Mouse (Mus musculus) heart, embryonic 16.5 days (tissue): ENCODE measurements around the gene Dpysl4. TPM values are rescaled to one million over a fixed set of nuclear protein-coding genes. Genes with fewer than 3 reads are reported as not detected.
A peak's percentile ranks its signal among the peaks of the same experiment; 100 is the strongest.

Experiments used
- ATAC-seq: fragments of 200-750 bp; cut with Nextera tagmentation; replicated peaks from 2 replicates; pipeline ENCODE4 v1.8.0; 2017; ENCODE audit warnings: moderate number of reproducible peaks; ENCODE audit not compliant: insufficient read depth, low FRiP score; ENCODE audit errors: extremely low read depth
- H3K27ac ChIP-seq: fragments of 300-500 bp; sonication (generic); 2 replicates; pipeline ENCODE4 v1.5.1; 2014; ENCODE audit warnings: mild to moderate bottlenecking, low read length, control low read depth, moderate library complexity
- H3K27me3 ChIP-seq: fragments of 300-500 bp; sonication (generic); 2 replicates; pipeline ENCODE4 v1.6.1; 2014; ENCODE audit warnings: low read length, mixed read lengths; ENCODE audit not compliant: control insufficient read depth, insufficient read depth
- H3K36me3 ChIP-seq: fragments of 300-500 bp; sonication (generic); 2 replicates; pipeline ENCODE4 v1.6.1; 2014; ENCODE audit not compliant: control insufficient read depth, insufficient read depth
- H3K4me1 ChIP-seq: fragments of 300-500 bp; sonication (generic); 2 replicates; pipeline ENCODE4 v1.6.1; 2014; ENCODE audit warnings: low read length, mixed read lengths; ENCODE audit not compliant: control insufficient read depth, insufficient read depth
- H3K4me2 ChIP-seq: fragments of 300-500 bp; sonication (generic); 2 replicates; pipeline ENCODE4 v1.6.1; 2014; ENCODE audit warnings: low read depth, mild to moderate bottlenecking, control low read depth, low read length
- H3K4me3 ChIP-seq: fragments of 300-500 bp; sonication (generic); 2 replicates; pipeline ENCODE4 v1.5.1; 2014; ENCODE audit warnings: mild to moderate bottlenecking, control low read depth, low read length
- H3K9ac ChIP-seq: fragments of 300-500 bp; sonication (generic); 2 replicates; pipeline ENCODE4 v1.6.1; 2014; ENCODE audit warnings: low read length, control low read depth
- H3K9me3 ChIP-seq: fragments of 300-500 bp; sonication (generic); replicated peaks from 2 replicates; pipeline ENCODE4 v1.6.1; 2016; ENCODE audit warnings: low read length; ENCODE audit not compliant: control insufficient read depth
- WGBS: fragments of 180-500 bp; shearing (Covaris S2); extraction: QIAGEN DNeasy Blood & Tissue Kit; methylation state at CpG from one replicate; pipeline ENCODE4 v1.1.7; 2014; 5-methylcytosine and 5-hydroxymethylcytosine counted together
- polyA plus RNA-seq: library from polyadenylated mRNA; unstranded; fragments of >200 nt; fragmentation: Nextera tagmentation; extraction: Ambion mirVana; gene quantifications from 2 replicates; pipeline ENCODE4 v1.2.1, GENCODE M21; 2015

The Dpysl4 gene
- polyA plus RNA-seq, 1 experiment from 2014 or later: 1.6 TPM

- H3K4me3 ChIP-seq: no peak overlapping the region
- no peak overlapping the region for H3K4me2 ChIP-seq
- whole genome bisulfite sequencing: 73% methylated on average over 5 of the region's 5 CpGs
- H3K27me3 ChIP-seq: peaks cover 25% of the 10 kb centered on the region
- H3K27ac ChIP-seq: no peak overlapping the region
- H3K4me1 ChIP-seq: no peaks in the 10 kb centered on the region
- no peaks in the 10 kb centered on the region for H3K36me3 ChIP-seq
- H3K9ac ChIP-seq: no peak overlapping the region
- no peak for ATAC-seq
- 0 out of 2 replicates have a peak, but pooled peaks cover 2% of the 10 kb centered on the region for H3K9me3 ChIP-seq
Measured at GRCm38 (mm10) chr7:139081158-139081557, 4.6 kb upstream of the Dpysl4 start.

- 78% methylated on average over 8 of the region's 8 CpGs for WGBS
- ATAC-seq: no peak
- Histone ChIP-seq H3K4me2 (no peak overlapping the region), H3K9me3 (0 out of 2 replicates have a peak, but pooled peaks cover 2% of the 10 kb centered on the region), H3K36me3 (no peaks in the 10 kb centered on the region), H3K27me3 (peaks cover 36% of the 10 kb centered on the region), H3K4me1 (peaks cover 4% of the 10 kb centered on the region; the same call in 1 of the 2 replicates), H3K9ac (no peak overlapping the region), H3K4me3 (no peak overlapping the region), H3K27ac (no peak overlapping the region)
Measured at GRCm38 (mm10) chr7:139082281-139082680, 3.5 kb upstream of the Dpysl4 start.

DNA sequence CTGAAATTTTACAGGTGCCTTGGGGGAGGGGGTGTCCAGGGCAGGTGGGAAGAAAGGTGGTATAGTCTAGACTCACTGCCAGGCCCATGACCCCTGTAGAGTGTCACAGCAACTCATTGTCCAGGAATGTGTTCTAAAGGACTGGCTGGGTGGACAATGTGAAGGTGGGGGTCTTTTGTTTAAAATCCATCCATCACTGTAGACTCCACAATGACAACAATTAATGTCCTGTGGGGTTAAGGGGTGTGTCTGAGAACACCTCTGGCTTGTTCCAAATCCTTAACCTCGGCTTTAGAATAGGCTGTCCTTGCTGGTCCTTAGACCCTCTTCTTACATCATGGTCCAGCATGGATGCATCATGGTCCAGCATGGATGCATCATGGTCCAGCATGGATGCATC is 1.5 kb upstream of the Dpysl4 start:
- peaks cover 4% of the 10 kb centered on the region; the same call in 1 of the 2 replicates for H3K4me1 ChIP-seq
- H3K9me3 ChIP-seq: 0 out of 2 replicates have a peak, but pooled peaks cover 2% of the 10 kb centered on the region
- no peak overlapping the region for H3K4me2 ChIP-seq
- H3K27ac ChIP-seq: no peak overlapping the region
- peaks cover 48% of the 10 kb centered on the region for H3K27me3 ChIP-seq
- no peaks in the 10 kb centered on the region for H3K36me3 ChIP-seq
- no peak overlapping the region for H3K9ac ChIP-seq
- no peak overlapping the region for H3K4me3 ChIP-seq
- no peak for ATAC-seq
- WGBS: 47% methylated on average over 1 of the region's 1 CpGs

DNA sequence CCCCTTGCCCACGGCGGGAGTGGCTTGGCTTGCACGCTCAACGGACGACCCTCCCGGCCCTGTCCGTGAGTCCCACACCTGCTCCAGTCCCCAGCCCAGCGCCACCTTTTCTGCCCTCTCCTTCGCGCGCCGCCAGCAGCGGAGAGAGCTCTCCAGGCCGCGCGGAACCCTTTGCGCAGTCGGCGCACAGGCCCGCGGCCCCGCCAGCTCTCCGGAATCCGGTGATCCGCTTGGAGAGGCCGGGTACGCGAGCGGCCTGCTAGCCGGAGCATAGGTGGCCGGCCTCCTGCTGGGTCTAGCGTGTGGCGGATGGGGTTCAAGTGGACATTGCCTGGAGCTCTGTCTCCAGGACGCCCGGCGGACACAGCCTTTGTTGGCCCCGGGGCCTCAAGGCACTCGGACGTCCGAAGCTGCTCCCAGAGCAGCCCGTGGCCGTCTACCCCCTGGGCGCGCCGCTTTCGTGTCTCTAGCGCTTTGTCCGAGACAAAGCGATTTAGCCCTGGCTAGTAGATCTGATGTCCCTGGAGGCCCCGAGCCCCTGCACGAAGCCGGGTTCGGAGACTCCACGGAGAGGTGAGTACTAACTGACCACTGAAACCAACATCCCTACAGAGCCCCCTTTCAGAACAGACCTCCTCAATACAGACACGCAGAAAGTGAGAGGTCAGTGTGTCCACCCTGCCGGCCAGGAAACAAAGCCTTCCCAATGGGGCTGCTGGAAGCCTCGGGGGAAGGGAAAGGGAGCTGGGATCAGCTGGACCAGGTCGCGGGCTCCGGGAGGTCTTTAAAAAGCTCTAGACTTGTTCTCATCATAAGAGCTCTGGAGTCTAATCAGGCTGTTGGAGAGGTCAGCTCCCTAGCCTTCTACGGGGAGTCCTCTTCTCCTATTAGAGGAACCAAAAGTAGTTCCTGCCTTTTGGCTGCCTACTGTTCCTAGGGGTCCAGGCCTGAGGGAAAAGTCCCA is 676 bp downstream of the Dpysl4 start:
- no peaks in the 10 kb centered on the region for H3K36me3 ChIP-seq
- peak overlapping the region; percentile 74 for H3K4me2 ChIP-seq
- H3K9me3 ChIP-seq: no peaks in the 10 kb centered on the region
- H3K4me1 ChIP-seq: peaks cover 4% of the 10 kb centered on the region; the same call in 1 of the 2 replicates
- 5% methylated on average over 61 of the region's 61 CpGs for WGBS
- peak overlapping the region; percentile 59 for H3K9ac ChIP-seq
- no peak overlapping the region for H3K27ac ChIP-seq
- ATAC-seq: 0 out of 2 replicates have a peak, but pooled peaks have one; percentile 18
- H3K27me3 ChIP-seq: peaks cover 51% of the 10 kb centered on the region
- peak overlapping the region; percentile 55 for H3K4me3 ChIP-seq

DNA sequence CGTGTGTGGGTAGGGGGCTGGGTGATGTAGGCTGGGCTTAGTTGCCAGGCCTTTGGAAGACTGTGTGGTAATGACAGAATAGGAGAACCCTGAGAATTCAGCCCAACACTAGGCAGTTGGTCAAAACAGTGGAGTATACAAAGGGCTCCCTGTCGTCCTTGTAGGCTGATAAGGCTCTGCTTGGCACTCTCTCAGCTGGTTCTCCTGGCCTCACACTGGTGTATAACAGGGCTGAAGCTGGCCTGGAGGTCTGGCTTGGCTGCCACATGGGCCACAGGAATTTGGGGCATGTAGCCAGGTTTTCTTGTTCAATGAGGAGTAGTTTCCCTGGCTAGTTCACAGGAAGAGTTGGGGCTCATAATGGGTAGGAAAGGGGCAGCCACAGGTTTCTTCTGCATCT is 2.0 kb downstream of the Dpysl4 start:
- WGBS: 51% methylated on average over 2 of the region's 2 CpGs
- Histone ChIP-seq H3K27me3 (peaks cover 51% of the 10 kb centered on the region), H3K9ac (no peak overlapping the region), H3K4me2 (no peak overlapping the region), H3K4me1 (peaks cover 4% of the 10 kb centered on the region; the same call in 1 of the 2 replicates), H3K36me3 (no peaks in the 10 kb centered on the region), H3K9me3 (no peaks in the 10 kb centered on the region), H3K27ac (no peak overlapping the region), H3K4me3 (no peak overlapping the region)
- ATAC-seq: 0 out of 2 replicates have a peak, but pooled peaks have one; percentile 26

- H3K9me3 ChIP-seq: no peaks in the 10 kb centered on the region
- peaks cover 4% of the 10 kb centered on the region; the same call in 1 of the 2 replicates for H3K4me1 ChIP-seq
- ATAC-seq: no peak
- H3K27ac ChIP-seq: no peak overlapping the region
- H3K36me3 ChIP-seq: no peaks in the 10 kb centered on the region
- WGBS: 72% methylated on average over 12 of the region's 12 CpGs
- peaks cover 40% of the 10 kb centered on the region for H3K27me3 ChIP-seq
- H3K9ac ChIP-seq: no peak overlapping the region
- no peak overlapping the region for H3K4me3 ChIP-seq
- no peak overlapping the region for H3K4me2 ChIP-seq
Measured at GRCm38 (mm10) chr7:139089892-139090874, 4.4 kb downstream of the Dpysl4 start.

DNA sequence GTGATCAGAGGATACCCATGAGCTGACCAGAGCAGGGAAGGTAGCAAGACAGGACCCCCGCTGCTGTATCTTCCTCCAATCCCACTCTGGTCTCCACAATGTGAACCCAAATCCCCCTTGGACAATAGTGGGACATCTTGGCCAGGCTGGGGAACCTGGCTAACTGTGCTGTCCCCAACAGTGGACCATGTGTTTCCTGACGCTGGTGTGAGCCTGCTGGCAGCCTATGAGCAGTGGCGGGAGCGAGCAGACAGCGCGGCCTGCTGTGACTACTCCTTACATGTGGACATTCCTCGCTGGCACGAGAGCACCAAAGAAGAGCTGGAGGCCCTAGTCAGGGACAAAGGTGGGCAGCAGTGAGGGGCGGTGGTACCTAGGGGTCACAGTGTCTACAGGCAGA is 5.9 kb downstream of the Dpysl4 start:
- no peak for ATAC-seq
- H3K36me3 ChIP-seq: no peaks in the 10 kb centered on the region
- no peak overlapping the region for H3K27ac ChIP-seq
- peaks cover 27% of the 10 kb centered on the region for H3K27me3 ChIP-seq
- no peak overlapping the region for H3K4me2 ChIP-seq
- WGBS: 83% methylated on average over 9 of the region's 9 CpGs
- H3K9me3 ChIP-seq: no peaks in the 10 kb centered on the region
- H3K4me1 ChIP-seq: peaks cover under 1% of the 10 kb centered on the region; the same call in 1 of the 2 replicates
- H3K9ac ChIP-seq: no peak overlapping the region
- no peak overlapping the region for H3K4me3 ChIP-seq

- Histone ChIP-seq H3K4me1 (no peaks in the 10 kb centered on the region), H3K9me3 (no peaks in the 10 kb centered on the region), H3K9ac (no peak overlapping the region), H3K4me3 (no peak overlapping the region), H3K4me2 (no peak overlapping the region), H3K27ac (no peak overlapping the region), H3K36me3 (no peaks in the 10 kb centered on the region), H3K27me3 (peaks cover 17% of the 10 kb centered on the region)
- ATAC-seq: no peak
- 87% methylated on average over 5 of the region's 5 CpGs for WGBS
Measured at GRCm38 (mm10) chr7:139092676-139093075, 6.9 kb downstream of the Dpysl4 start.
